Mouse (Mus musculus) MEL (cell line): ENCODE measurements around the gene Gpr158.

ENCODE experiments used
- CHD1 ChIP-seq: IDR thresholded peaks from 2 replicates; pipeline ENCODE4 v1.6.1; 2012; ENCODE audit warnings: low read depth, mild to moderate bottlenecking, inconsistent platforms, low read length, improper control_type of control experiment
- JUND ChIP-seq: IDR thresholded peaks from 2 replicates; pipeline ENCODE4 v1.6.1; 2011; ENCODE audit warnings: low read depth, mild to moderate bottlenecking, improper control_type of control experiment, low read length
- KAT2A ChIP-seq: conservative IDR thresholded peaks from 2 replicates; pipeline ENCODE4 v1.6.1; 2012; ENCODE audit warnings: low read depth, low read length, improper control_type of control experiment, inconsistent platforms
- TCF12 ChIP-seq: IDR thresholded peaks from 2 replicates; pipeline ENCODE4 v1.6.1; 2014; ENCODE audit warnings: low read depth, mild to moderate bottlenecking, inconsistent platforms, low read length, improper control_type of control experiment, moderate library complexity
- USF2 ChIP-seq, 2 experiments: IDR thresholded peaks; 2 replicates each; pipeline ENCODE4 v1.6.1; 2011 to 2012; ENCODE audit warnings: improper control_type of control experiment in 2 of 2, low read length in 2 of 2, borderline replicate concordance in 1 of 2, inconsistent platforms in 1 of 2, low read depth in 1 of 2, mild to moderate bottlenecking in 1 of 2; ENCODE audit not compliant: insufficient read depth in 1 of 2

DNA sequence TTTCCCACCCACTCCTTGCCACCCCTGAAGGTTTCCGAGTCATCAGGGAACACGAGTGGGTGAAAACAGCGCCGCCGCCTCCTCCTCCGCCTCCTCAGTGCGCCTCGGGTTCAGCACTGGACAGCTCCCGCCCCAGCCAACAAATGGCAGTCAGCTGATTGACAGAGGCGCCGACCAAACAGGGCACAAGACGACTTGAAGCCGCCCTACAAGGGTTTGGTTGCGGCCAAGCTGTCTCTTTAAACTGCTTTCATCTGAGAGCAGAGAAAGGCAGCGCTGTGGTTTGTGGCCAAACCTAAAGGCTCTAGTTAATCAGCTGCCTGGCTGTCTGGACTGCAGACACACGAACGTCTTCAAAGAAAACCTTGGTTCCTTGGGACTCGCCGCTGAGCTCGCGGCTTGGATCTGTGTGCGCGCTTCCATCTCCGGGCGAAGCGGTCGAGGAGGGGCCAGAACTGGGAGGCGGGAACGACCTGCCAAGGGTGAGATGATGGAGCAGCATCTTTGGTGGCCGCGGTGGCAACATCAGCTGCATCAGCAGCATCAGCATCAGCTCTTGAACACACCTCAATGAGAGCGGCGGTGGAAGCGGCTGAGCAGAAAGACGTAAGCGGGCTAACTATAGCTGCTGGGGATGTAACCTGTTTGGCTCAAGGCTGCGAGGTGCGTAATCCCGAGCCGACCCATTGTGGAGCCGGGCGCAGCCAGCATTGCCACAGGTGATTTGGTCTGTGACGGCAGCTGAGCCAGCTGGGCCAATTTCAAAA is at the start of gene Gpr158:
- TF ChIP-seq KAT2A (no peak), CHD1 (no peak), JUND (no peak), USF2 (IDR thresholded peaks at IDR 0.05; ENCODE audit: borderline replicate concordance in 1 of 2, insufficient read depth in 1 of 2, low read depth in 1 of 2, low read length in 2 of 2) (no peak), TCF12 (no peak)
